Mouse (Mus musculus) midbrain, embryonic 16.5 days (tissue): ENCODE measurements around the gene Atp6v0e2. TPM values are rescaled to one million over a fixed set of nuclear protein-coding genes. Genes with fewer than 3 reads are reported as not detected.

Experiments
- ATAC-seq: fragments of 200-750 bp; cut with Nextera tagmentation; 2 replicates; pipeline ENCODE4 v1.8.0; 2017; ENCODE audit warnings: moderate TSS enrichment
- H3K27ac ChIP-seq: fragments of 300-500 bp; sonication (generic); 2 replicates; pipeline ENCODE4 v1.5.1; 2014; ENCODE audit warnings: mild to moderate bottlenecking, low read length, mixed read lengths
- H3K27me3 ChIP-seq: fragments of 300-500 bp; sonication (generic); 2 replicates; pipeline ENCODE4 v1.6.1; 2014; ENCODE audit warnings: low read depth, low read length, mixed read lengths; ENCODE audit not compliant: control insufficient read depth, insufficient read depth
- H3K36me3 ChIP-seq: fragments of 300-500 bp; sonication (generic); 2 replicates; pipeline ENCODE4 v1.6.1; 2014; ENCODE audit warnings: mild to moderate bottlenecking, low read length, moderate library complexity, mixed read lengths; ENCODE audit not compliant: control insufficient read depth, insufficient read depth
- H3K4me1 ChIP-seq: fragments of 300-500 bp; sonication (generic); 2 replicates; pipeline ENCODE4 v1.6.1; 2014; ENCODE audit warnings: mild to moderate bottlenecking, low read length, mixed read lengths; ENCODE audit not compliant: control insufficient read depth, insufficient read depth
- H3K4me2 ChIP-seq: fragments of 300-500 bp; sonication (generic); 2 replicates; pipeline ENCODE4 v1.6.1; 2014; ENCODE audit warnings: mild to moderate bottlenecking, low read length, mixed read lengths
- H3K4me3 ChIP-seq: fragments of 300-500 bp; sonication (generic); 2 replicates; pipeline ENCODE4 v1.5.1; 2014; ENCODE audit warnings: low read depth, mild to moderate bottlenecking, low read length, moderate library complexity, mixed read lengths
- H3K9ac ChIP-seq: fragments of 300-500 bp; sonication (generic); 2 replicates; pipeline ENCODE4 v1.6.1; 2014; ENCODE audit warnings: low read depth, low read length, mixed read lengths
- H3K9me3 ChIP-seq: fragments of 300-500 bp; sonication (generic); replicated peaks from 2 replicates; pipeline ENCODE4 v1.6.1; 2014; ENCODE audit warnings: mild to moderate bottlenecking, low read length, mixed read lengths; ENCODE audit not compliant: control insufficient read depth, poor library complexity, severe bottlenecking
- WGBS: fragments of 180-500 bp; shearing (Covaris S2); extraction: QIAGEN DNeasy Blood & Tissue Kit; methylation state at CpG from one replicate; pipeline ENCODE4 v1.1.7; 2014; 5-methylcytosine and 5-hydroxymethylcytosine counted together
- polyA plus RNA-seq: library from polyadenylated mRNA; unstranded; fragments of >200 nt; fragmentation: Nextera tagmentation; extraction: Ambion mirVana; gene quantifications from 2 replicates; pipeline ENCODE4 v1.2.1, GENCODE M21; 2015

Gene Atp6v0e2
- 302 and 362 TPM in 2 replicates for polyA plus RNA-seq

DNA sequence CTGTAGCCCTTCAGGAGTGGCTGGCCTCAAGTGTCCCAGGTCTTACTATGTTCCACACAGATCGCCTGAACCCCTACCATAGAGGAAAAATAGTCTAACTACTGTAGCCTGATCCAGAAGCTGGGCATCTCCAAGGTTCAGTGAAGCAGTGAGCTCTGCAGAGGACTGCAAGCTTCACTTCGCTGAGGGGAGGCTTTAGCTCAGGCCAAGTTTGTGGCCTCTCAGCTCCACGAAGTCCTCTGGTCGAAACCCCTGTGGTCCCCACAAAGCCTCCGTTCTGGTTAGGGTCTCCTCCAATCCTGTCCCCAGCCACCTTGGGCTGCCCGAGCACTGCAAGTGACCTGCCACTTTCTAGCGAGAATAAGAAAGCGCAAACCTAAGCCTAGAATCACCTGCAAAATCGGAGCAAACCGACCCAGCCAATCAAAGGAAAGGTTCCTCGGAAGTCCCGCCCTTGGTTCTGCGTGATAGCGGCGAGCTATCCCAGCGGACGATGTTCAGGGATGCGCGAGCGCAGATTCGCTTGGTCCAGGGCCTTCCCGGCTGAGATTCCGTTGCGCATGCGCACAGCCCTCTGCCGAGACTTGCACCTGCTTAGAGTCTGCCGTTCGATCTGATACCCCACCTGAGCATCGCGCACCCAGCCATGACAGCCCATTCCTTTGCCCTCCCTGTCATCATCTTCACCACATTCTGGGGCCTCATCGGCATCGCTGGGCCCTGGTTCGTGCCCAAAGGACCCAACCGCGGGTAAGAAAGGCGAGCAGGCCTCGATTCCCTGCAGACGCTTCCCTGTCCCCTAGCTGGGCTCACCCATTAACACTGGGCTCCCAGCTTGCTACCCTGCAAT is at the start of gene Atp6v0e2:
TSS of gene Atp6v0e2 (plus strand) at position 511 of the 850 bp plus-strand sequence.
- peak within 1 kb of the TSS; percentile 91 for H3K4me2 ChIP-seq
- no peaks in the 10 kb centered on the region for H3K9me3 ChIP-seq
- peak within 1 kb of the TSS; percentile 88 for H3K9ac ChIP-seq
- peak within 1 kb of the TSS; percentile 85 for H3K4me3 ChIP-seq
- H3K4me1 ChIP-seq, result peaks cover 25% of the 10 kb centered on the region
- peak; percentile 97 for ATAC-seq
- WGBS, result 3% methylated on average over 38 of the region's 38 CpGs
- H3K36me3 ChIP-seq, result peaks cover 17% of the 10 kb centered on the region
- H3K27me3 ChIP-seq, result no peaks in the 10 kb centered on the region
- peak within 1 kb of the TSS; percentile 89 for H3K27ac ChIP-seq

DNA sequence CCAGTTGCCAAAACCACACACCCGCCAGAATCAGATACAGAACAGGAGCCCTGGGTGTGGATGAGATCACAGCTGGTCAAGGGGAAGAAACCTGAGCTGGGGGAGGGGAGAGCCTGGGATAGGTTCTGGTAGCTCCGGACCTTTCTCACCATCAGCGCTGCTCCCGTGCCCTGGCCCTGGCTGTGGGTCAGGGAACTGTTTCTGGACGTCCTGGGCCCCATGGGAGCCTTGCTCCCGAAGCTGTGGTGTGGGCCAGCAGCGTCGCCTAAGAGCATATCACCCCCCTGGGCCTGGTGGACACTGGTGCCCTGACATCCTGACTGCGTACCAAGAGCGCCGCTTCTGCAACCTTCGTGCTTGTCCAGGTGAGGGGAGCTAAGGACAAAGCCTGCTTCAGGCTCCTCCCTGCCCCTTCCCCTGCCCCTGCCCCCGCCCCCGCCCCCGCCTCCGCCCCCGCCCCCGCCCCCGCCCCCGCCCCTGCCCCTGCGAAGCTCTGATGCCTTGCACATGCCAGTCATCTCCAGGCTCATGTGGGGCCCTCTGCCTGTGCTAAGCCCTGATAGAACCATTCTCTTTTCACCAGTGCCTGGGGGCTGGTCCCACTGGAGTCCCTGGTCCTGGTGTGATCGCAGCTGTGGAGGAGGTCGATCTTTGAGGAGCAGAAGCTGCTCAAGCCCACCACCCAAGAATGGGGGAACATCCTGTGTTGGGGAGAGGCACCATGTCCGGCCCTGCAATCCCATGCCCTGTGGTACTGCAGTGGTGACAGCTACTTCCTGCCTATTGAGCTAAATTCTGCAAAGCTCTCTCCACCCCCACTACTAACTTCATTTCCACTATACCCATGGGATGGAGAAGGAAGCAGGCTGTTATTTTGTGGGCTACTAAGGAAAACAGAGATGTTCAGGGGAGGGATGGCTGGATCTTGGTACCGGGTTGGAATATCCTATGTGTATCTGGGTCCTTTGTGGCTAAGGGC is 49.4 kb upstream of the Atp6v0e2 start:
- Histone ChIP-seq H3K9ac (peak overlapping the region; percentile 18; the same call in 1 of the 2 replicates), H3K27ac (no peak overlapping the region), H3K9me3 (no peaks in the 10 kb centered on the region), H3K4me2 (peak overlapping the region; percentile 29), H3K36me3 (no peaks in the 10 kb centered on the region), H3K4me3 (no peak overlapping the region), H3K4me1 (peaks cover 5% of the 10 kb centered on the region), H3K27me3 (no peaks in the 10 kb centered on the region)
- WGBS, result 10% methylated on average over 19 of the region's 25 CpGs
- ATAC-seq, result peak; percentile 19

DNA sequence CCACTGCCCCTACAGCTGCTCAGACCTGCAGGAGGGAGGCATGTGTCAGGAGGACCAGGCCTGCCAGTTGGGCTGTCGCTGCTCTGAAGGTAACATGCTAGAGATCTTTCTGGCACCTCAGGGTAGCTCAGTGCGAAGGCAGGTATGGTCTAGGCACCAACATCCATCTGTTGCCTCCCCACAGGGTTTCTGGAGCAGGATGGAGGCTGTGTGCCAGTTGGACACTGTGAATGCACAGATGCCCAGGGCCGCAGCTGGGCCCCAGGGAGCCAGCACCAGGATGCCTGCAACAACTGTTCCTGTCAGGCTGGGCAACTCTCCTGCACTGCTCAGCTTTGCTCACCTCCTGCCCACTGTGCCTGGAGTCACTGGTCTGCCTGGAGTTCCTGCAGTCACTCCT is 47.7 kb upstream of the Atp6v0e2 start:
- no peak for ATAC-seq
- no peaks in the 10 kb centered on the region for H3K36me3 ChIP-seq
- H3K9me3 ChIP-seq, result no peaks in the 10 kb centered on the region
- H3K27me3 ChIP-seq, result no peaks in the 10 kb centered on the region
- H3K4me2 ChIP-seq, result no peak overlapping the region
- H3K4me3 ChIP-seq, result no peak overlapping the region
- 86% methylated on average over 3 of the region's 3 CpGs for whole genome bisulfite sequencing
- H3K27ac ChIP-seq, result no peak overlapping the region
- H3K4me1 ChIP-seq, result peaks cover 5% of the 10 kb centered on the region
- no peak overlapping the region for H3K9ac ChIP-seq

DNA sequence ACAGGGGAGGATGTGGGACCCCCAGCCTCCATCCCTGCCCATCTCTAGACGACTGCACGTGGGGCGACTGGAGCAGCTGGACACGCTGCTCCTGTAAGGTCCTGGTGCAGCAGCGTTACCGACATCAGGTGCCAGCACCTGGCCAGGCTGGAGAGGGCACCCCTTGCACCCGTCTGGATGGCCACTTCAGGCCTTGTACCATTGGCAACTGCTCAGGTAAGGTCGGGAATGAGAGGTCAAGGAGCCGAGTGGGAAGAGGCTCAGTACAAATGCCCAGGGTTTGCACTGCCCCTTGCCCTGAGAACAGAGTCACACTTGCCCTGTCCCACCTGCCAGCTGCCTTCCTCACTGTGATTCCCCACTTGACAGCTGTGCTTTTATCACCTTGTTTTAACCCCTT is 46.1 kb upstream of the Atp6v0e2 start:
- WGBS, result 79% methylated on average over 9 of the region's 9 CpGs
- Histone ChIP-seq H3K27me3 (no peaks in the 10 kb centered on the region), H3K27ac (no peak overlapping the region), H3K9me3 (no peaks in the 10 kb centered on the region), H3K4me3 (no peak overlapping the region), H3K36me3 (no peaks in the 10 kb centered on the region), H3K9ac (no peak overlapping the region), H3K4me1 (peaks cover 5% of the 10 kb centered on the region), H3K4me2 (no peak overlapping the region)
- ATAC-seq, result no peak

DNA sequence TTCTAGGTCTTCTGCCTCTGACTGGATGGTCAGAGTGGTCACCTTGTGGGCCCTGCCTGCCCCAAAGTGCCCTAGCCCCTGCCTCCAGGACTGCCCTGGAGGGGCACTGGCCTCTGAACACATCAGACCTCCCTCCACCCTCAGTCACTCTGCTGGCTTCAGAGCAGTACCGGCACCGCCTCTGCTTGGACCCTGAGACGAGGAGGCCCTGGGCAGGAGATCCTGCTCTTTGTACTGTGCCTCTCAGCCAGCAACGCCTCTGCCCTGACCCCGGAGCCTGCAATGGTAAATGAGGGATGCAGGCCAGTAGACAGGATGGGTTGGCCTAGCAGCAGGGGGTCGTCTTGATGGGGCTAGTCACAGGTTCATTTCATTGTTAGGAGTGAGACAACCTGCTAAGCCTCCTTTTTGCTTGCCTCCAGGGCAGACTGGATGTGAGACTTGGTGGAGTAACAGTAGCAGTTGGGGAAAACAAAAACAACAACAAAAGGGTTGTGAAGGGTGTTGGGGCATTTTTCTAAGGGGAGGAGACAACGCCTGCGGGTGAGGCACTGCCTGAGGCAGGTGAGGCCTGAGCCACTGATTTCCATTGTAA is 44.2 kb upstream of the Atp6v0e2 start:
- Histone ChIP-seq H3K27ac (no peak overlapping the region), H3K36me3 (no peaks in the 10 kb centered on the region), H3K9ac (no peak overlapping the region), H3K27me3 (no peaks in the 10 kb centered on the region), H3K9me3 (no peaks in the 10 kb centered on the region), H3K4me3 (no peak overlapping the region), H3K4me1 (no peaks in the 10 kb centered on the region), H3K4me2 (no peak overlapping the region)
- 5% methylated on average over 8 of the region's 8 CpGs for WGBS
- no peak for ATAC-seq

DNA sequence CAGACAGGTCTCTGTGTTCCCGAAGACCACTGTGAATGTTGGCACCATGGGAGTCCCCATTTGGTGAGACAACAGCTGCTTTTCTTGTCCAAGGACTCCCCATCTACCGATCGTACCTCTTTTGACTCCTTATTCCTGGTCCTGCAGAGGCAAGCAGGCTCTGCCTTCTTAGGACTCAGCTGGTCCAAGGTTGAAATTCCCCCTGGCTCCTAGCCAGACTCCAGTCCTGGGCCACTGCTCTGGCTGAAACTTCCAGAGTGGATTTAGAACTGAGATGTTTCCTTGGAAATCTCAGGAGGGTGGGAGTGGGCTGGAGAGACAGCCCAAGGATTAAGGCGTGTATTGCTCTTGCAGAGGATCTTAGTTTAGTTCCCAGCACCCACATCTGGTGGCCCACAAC is 39.9 kb upstream of the Atp6v0e2 start:
- H3K27ac ChIP-seq, result no peak overlapping the region
- H3K4me3 ChIP-seq, result no peak overlapping the region
- no peaks in the 10 kb centered on the region for H3K27me3 ChIP-seq
- no peaks in the 10 kb centered on the region for H3K36me3 ChIP-seq
- H3K9ac ChIP-seq, result no peak overlapping the region
- 91% methylated on average over 4 of the region's 4 CpGs for whole genome bisulfite sequencing
- H3K9me3 ChIP-seq, result no peaks in the 10 kb centered on the region
- H3K4me1 ChIP-seq, result no peaks in the 10 kb centered on the region
- H3K4me2 ChIP-seq, result no peak overlapping the region
- ATAC-seq, result no peak

DNA sequence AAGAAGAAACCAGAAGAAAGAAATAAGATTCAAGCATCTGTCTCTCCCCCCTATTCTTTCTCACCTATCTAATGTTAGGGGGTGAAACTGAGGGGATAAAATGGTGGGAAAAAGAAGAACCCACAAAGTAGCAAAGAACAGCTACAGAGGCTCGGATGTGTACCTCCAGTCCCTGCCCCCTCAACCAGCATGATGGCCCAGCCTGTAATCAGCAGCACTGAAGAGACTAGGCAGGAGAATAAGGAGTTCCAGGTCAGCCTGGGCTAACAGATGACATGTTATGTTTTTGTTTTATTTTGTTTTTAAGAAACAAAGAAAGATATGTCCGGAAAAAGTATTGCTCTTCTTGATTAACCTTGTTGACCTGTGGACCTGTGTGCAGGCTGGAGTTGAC is 33.6 kb upstream of the Atp6v0e2 start:
- no peaks in the 10 kb centered on the region for H3K9me3 ChIP-seq
- peak; percentile 74 for ATAC-seq
- H3K27me3 ChIP-seq, result no peaks in the 10 kb centered on the region
- WGBS, result 5% methylated on average over 2 of the region's 2 CpGs
- peaks cover 5% of the 10 kb centered on the region for H3K4me1 ChIP-seq
- no peak overlapping the region for H3K4me2 ChIP-seq
- H3K9ac ChIP-seq, result no peak overlapping the region
- H3K4me3 ChIP-seq, result no peak overlapping the region
- H3K36me3 ChIP-seq, result no peaks in the 10 kb centered on the region
- no peak overlapping the region for H3K27ac ChIP-seq

DNA sequence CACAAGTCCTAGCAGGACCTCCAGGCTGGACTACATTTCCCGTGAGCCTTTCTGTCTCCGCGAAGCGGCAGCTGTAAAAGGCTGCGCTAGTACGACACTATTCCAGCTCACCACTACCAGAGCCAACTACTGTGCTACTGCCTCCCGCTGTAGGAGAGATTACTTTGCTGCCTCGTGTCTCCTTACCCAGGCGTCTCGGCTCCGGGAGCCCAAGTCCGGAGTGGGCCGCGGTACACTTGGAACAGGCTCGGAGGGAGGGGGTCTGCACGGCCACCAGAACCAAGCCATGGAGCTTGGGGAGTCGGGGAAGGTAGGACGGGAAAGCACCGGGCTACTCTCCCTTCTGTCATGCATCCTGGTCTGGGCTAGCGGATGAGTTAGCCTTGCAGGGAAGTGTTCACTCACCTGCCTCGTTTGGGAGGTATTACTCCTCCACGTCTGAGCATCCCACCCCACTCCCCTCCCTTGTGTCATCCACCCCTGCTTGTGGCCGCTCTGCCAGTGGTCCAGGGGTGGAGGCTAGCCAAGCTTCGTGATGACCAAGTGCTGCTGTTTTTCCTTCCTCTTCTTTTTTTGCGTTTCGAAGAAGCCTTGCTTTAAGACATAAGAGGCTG is 33.1 kb upstream of the Atp6v0e2 start:
- peak; percentile 98 for ATAC-seq
- Histone ChIP-seq H3K4me3 (peak overlapping the region; percentile 61), H3K9me3 (no peaks in the 10 kb centered on the region), H3K36me3 (no peaks in the 10 kb centered on the region), H3K4me2 (peak overlapping the region; percentile 75), H3K4me1 (peaks cover 5% of the 10 kb centered on the region), H3K27me3 (no peaks in the 10 kb centered on the region), H3K9ac (peak overlapping the region; percentile 66), H3K27ac (peak overlapping the region; percentile 70)
- under 1% methylated on average over 26 of the region's 26 CpGs for WGBS
